Mouse (Mus musculus): ENCODE results near the gene Os9. TPM values are rescaled to one million over a fixed set of nuclear protein-coding genes. Genes with fewer than 3 reads are reported as not detected.

The Os9 gene
- total and polyA plus RNA-seq, 3 experiments: 55.4 to 126 (median 99.7) TPM

DNA sequence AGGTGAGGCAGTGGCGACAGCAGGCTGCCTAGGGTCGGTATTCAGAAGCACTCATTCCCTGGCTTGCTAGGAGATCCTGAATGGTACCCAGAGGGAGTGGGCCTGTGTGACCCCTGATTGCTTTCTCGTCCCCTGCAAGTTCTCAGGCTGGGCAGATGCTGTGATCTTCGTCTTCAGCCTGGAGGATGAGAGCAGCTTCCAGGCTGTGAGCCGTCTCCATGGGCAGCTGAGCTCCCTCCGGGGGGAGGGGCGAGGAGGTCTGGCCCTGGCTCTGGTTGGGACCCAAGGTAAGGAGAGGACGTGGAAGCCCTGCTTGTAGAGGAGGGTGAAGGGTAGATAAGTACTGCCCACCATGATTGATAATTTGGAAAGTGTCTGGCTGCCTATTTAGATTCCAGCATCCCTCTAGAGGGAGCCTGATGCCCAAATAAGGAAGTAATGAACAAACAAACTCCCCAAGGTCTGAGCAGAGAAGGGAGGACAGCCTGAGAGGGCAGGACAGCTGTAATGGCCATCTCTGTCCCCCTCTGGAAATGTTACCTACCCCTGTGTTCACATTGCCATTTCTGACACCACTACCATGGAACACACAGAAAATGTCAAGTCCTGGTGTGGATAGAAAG, 37.5 kb downstream of the Os9 start:
- TF ChIP-seq GATA2 (IDR thresholded peaks at IDR 0.05; ENCODE audit: borderline replicate concordance, low read depth, low read length) (no peak), POLR2AphosphoS5 (IDR thresholded peaks at IDR 0.05; ENCODE audit: insufficient replicate concordance, low read depth, low read length) (no peak), TAL1 (conservative IDR thresholded peaks at IDR 0.05; ENCODE audit: low read depth, low read length) (no peak), CTCF (IDR thresholded peaks at IDR 0.05; ENCODE audit: low read depth, low read length) (no peak), GATA1 (IDR thresholded peaks at IDR 0.05; ENCODE audit: borderline replicate concordance, low read length) (no peak)
- Histone ChIP-seq H3K36me3 (replicated peaks) (no peaks in the 10 kb centered on the region), H3K4me3 (ENCODE audit: low read depth, low read length) (no peak overlapping the region), H3K9me3 (replicated peaks) (peaks cover 9% of the 10 kb centered on the region), H3K27me3 (ENCODE audit: insufficient read depth, low read length) (peaks cover 82% of the 10 kb centered on the region), H3K4me1 (ENCODE audit: insufficient read depth, low read depth, low read length) (no peaks in the 10 kb centered on the region; the same call in 1 of the 2 replicates)
- DNase-seq (ENCODE audit: low spot score) (no peak), ATAC-seq (ENCODE audit: extremely low read depth, insufficient number of reproducible peaks, low FRiP score, poor library complexity, severe bottlenecking) (no peak)

DNA sequence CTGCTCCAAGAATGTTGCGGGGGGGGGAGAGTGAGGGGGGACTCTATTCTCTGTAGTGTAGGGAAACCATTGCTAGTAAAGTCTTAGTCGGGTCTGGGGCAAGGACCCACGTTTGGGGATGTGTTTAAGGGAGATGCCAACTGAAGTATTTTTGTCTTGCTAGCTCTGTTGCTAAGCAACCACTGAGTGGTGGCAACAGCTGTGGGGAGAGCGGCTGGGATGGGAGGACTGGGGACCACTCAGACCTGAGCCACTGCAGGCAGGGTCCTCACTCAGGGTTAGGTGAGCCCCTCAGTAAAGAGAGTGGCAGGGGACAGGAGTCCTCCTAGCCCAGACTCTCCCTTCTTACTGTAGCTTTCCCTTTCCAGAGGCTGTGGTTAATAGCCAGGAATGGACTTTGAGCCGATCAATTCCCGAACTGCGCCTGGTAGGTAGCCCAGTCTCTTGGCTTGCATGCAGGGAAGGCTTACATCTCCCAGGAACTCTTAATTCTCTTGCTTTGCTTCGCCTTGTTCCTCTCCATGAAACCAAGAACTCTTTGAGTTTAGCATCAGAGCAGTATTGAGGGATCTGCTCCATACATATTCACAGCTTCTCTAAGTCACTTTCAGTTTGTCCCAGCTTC, 38.8 kb downstream of the Os9 start:
- Histone ChIP-seq H3K36me3 (replicated peaks) (no peaks in the 10 kb centered on the region), H3K4me1 (ENCODE audit: insufficient read depth, low read depth, low read length) (no peaks in the 10 kb centered on the region; the same call in 1 of the 2 replicates), H3K4me3 (ENCODE audit: low read depth, low read length) (no peak overlapping the region), H3K27me3 (ENCODE audit: insufficient read depth, low read length) (peaks cover 83% of the 10 kb centered on the region), H3K9me3 (replicated peaks) (peaks cover 9% of the 10 kb centered on the region)
- TF ChIP-seq GATA1 (IDR thresholded peaks at IDR 0.05; ENCODE audit: borderline replicate concordance, low read length): no peak
- ATAC-seq (ENCODE audit: extremely low read depth, insufficient number of reproducible peaks, low FRiP score, poor library complexity, severe bottlenecking): no peak
- no peak for DNase-seq (ENCODE audit: low spot score)

DNA sequence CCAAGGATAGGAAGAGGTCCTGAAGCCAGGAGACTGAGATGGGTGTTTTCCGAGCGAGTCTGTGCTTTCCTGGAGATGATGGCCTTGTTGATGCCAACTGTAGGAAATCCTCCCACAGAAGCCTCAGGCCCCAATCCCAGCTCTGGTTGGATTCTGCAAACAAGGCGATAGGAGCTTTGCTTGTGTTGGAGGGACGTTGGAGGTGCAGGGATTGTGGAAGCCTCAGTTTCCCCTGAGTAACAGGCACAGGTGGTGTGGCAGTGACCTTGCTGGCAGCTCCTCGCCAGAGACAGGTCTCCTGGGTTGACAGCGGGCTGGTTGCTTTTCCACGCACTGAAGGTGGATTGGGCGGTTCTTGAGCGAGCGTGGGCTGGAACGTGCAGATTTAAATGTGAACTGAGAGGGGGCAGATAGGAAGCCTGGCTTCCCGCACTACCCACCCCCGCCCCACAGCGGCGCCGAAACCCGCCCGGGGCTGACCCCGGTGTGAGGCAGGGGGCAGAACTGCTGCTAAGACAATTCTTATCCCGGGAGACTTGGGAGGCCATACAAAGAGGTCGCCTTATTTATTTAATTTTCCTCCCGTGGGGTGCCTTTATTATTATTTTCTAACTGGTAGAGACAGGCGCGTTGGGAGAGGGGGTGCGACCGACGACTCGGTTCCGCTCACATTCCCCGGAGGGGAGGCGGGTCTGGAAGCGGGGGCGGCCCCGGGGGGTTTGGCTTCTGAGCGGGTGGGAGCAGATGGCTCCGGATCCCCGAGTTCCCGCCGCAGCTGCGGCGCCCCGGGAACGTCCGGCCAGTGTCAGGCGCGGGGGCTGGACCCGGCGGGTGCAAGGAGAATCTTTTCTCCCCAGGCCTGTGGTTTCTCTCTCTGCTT, 39.8 kb downstream of the Os9 start:
- ATAC-seq (ENCODE audit: extremely low read depth, insufficient number of reproducible peaks, low FRiP score, poor library complexity, severe bottlenecking): no peak
- Histone ChIP-seq H3K4me1 (ENCODE audit: insufficient read depth, low read depth, low read length) (no peaks in the 10 kb centered on the region; the same call in 1 of the 2 replicates), H3K4me3 (ENCODE audit: low read depth, low read length) (no peak overlapping the region), H3K27me3 (ENCODE audit: insufficient read depth, low read length) (peaks cover 86% of the 10 kb centered on the region), H3K9me3 (replicated peaks) (peaks cover 7% of the 10 kb centered on the region), H3K36me3 (replicated peaks) (no peaks in the 10 kb centered on the region)
- TF ChIP-seq GATA2 (IDR thresholded peaks at IDR 0.05; ENCODE audit: borderline replicate concordance, low read depth, low read length): no peak
- no peak for DNase-seq (ENCODE audit: low spot score)

DNA sequence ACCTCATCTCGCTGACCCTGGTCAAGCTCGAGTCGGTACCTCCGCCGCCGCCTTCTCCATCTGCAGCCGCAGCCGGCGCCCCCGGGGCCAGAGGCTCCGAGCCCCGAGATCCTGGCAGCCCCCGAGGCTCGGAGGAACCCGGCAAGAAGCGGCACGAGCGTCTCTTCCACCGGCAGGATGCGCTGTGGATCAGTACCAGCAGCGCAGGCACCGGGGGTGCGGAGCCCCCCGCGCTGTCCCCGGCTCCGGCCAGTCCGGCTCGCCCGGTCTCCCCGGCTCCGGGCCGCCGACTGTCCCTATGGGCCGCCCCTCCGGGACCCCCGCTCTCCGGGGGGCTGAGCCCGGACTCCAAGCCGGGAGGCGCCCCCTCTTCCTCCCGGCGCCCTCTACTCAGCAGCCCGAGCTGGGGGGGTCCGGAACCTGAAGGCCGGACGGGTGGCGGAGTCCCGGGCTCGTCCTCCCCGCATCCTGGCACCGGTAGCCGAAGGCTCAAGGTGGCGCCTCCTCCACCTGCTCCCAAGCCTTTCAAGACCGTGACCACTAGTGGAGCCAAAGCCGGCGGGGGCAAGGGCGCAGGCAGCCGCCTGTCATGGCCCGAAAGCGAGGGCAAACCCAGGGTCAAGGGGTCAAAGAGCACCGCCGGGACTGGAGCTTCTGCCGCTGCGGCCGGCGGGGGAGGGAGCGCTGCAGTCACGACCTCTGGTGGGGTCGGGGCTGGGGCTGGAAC, 41.1 kb downstream of the Os9 start:
- peaks cover 7% of the 10 kb centered on the region for H3K9me3 ChIP-seq (replicated peaks)
- no peak for ATAC-seq (ENCODE audit: extremely low read depth, insufficient number of reproducible peaks, low FRiP score, poor library complexity, severe bottlenecking)

DNA sequence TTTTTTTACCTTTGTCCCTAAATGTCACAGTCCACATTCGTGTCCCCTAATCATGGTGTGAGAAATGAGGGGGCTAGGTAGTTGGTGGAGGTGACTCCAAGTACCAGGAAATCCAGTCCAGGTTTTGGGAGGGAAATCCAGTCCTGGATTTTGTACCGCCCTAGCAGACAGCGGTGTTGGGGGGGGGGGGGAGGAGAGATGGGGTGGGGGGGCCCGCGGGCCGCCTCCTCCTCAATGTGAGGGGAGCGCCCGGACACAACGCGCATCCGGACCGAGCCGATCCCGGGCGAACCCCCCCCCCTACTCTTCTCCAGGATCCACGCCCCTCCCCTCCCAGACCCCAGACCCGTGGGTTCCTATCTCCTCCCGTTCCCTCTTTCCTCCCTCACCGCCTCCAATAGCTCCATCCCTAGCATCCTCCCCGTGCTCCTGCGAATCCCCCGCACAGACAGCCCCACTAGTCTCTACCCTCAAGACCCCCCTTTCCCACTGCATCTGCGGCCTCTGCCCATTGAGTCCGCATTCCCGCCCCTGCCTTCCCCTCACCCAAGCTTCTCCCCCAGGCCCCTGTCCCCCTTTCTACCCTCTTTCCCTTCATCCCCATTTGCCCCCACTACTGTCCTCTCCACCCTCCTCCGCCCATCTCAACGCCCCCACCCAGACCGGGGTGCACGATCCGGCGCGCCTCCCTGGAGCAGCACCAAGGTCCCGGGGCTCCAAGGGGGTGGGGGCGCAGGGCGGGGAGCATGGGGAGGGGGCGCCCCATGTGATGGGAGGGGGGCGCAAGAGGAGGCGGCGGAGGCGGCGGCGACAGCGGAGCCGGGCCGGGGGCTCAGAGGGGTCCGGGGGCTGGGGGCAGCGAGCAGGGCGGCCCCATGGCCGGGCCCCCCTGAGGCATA, 42.0 kb downstream of the Os9 start:
- Histone ChIP-seq H3K36me3 (replicated peaks) (no peaks in the 10 kb centered on the region), H3K9me3 (replicated peaks) (peaks cover 7% of the 10 kb centered on the region), H3K4me1 (ENCODE audit: insufficient read depth, low read depth, low read length) (peaks cover 7% of the 10 kb centered on the region; the same call in 1 of the 2 replicates), H3K27me3 (ENCODE audit: insufficient read depth, low read length) (peaks cover 87% of the 10 kb centered on the region), H3K4me3 (ENCODE audit: low read depth, low read length) (no peak overlapping the region)
- TF ChIP-seq TAL1 (conservative IDR thresholded peaks at IDR 0.05; ENCODE audit: low read depth, low read length): no peak
- no peak for TF ChIP-seq GATA2 (IDR thresholded peaks at IDR 0.05; ENCODE audit: borderline replicate concordance, low read depth, low read length)
- TF ChIP-seq GATA1 (IDR thresholded peaks at IDR 0.05; ENCODE audit: borderline replicate concordance, low read length): no peak
- no peak for TF ChIP-seq CTCF (IDR thresholded peaks at IDR 0.05; ENCODE audit: low read depth, low read length)
- no peak for TF ChIP-seq POLR2AphosphoS5 (IDR thresholded peaks at IDR 0.05; ENCODE audit: insufficient replicate concordance, low read depth, low read length)
- DNase-seq (ENCODE audit: low spot score): no peak
- no peak for ATAC-seq (ENCODE audit: extremely low read depth, insufficient number of reproducible peaks, low FRiP score, poor library complexity, severe bottlenecking)

More for the DNA sequence above, 41.1 kb downstream of the Os9 start:
- no peak overlapping the region for H3K4me3 ChIP-seq (ENCODE audit: low read depth, low read length)
- DNase-seq (ENCODE audit: low spot score): no peak
- peaks cover 89% of the 10 kb centered on the region for H3K27me3 ChIP-seq (ENCODE audit: insufficient read depth, low read length)
- H3K4me1 ChIP-seq (ENCODE audit: insufficient read depth, low read depth, low read length): peaks cover 7% of the 10 kb centered on the region; the same call in 1 of the 2 replicates
- H3K36me3 ChIP-seq (replicated peaks): no peaks in the 10 kb centered on the region
- TF ChIP-seq POLR2AphosphoS5 (IDR thresholded peaks at IDR 0.05; ENCODE audit: insufficient replicate concordance, low read depth, low read length) (no peak), GATA1 (IDR thresholded peaks at IDR 0.05; ENCODE audit: borderline replicate concordance, low read length) (no peak), TAL1 (conservative IDR thresholded peaks at IDR 0.05; ENCODE audit: low read depth, low read length) (no peak), CTCF (IDR thresholded peaks at IDR 0.05; ENCODE audit: low read depth, low read length) (no peak), GATA2 (IDR thresholded peaks at IDR 0.05; ENCODE audit: borderline replicate concordance, low read depth, low read length) (no peak)
